Mouse (Mus musculus) thymus, postnatal 14 days (tissue): ENCODE data around the gene Rev1.
"Not testable (repeated sequence)": the region's sequence is repeated elsewhere in the genome, so short reads cannot be mapped to it uniquely, and the experiment has no call there.

ENCODE experiments used
- DNase-seq: peaks from one replicate; pipeline ENCODE4 v3.0.0; 2021

Gene Rev1

DNA sequence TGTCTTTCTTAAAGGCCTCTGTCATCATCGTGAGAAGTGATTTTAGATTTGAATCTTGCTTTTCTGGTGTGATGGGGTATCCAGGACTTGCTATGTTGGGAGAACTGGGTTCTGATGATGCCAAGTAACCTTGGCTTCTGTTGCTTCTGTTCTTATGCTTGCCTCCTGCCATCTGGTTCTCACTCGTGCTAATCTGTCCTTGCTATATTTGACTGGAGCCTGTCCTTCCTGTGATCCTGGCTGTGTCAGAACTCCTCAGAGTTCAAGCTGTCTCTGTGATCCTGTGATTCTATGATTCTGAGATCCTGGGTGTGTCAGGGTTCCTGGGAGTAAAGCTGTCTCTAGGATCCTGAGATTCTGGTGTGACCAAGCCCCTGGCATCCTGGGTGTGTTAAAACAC, 67.4 kb downstream of the Rev1 start:
- DNase-seq, result not testable (repeated sequence)

DNA sequence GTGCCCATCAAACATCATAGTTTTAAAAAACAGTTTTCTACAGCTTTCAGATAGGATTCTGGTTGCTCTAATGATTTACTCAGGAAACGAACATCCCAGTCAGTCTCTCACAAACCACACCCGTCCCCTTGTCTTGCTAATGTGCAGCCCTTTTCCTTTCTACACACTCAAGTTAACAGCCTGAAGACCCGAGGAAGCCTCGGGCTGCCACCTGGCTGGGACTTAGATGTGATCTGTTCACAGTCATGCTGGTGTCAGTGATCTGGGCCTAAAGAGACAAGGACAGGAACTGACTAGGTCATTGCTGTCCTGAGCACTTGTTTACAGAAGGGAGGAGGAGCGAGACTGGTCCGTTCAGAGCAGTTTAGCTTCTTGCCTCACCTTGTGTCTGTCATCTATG, 71.2 kb downstream of the Rev1 start:
- no peak for DNase-seq

DNA sequence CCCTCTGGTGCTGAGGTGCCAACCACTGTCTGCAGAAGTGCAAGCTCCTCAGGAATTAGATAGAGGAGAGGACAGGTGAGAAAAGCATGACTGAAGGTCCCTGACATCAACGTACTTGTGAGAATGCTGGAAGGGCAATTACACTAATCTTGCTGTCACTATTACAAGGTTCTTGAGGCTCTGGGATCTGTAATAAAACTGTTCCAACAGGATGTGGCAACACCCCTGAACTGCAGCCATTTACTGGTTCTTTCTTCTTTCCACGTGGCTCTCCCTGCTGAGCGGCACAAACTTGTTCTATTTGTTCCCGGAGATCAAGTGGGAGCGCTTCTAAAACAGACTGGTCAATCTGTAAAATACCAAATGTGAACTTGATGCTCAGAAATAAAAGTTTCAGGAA, 74.4 kb downstream of the Rev1 start:
- DNase-seq, result no peak

DNA sequence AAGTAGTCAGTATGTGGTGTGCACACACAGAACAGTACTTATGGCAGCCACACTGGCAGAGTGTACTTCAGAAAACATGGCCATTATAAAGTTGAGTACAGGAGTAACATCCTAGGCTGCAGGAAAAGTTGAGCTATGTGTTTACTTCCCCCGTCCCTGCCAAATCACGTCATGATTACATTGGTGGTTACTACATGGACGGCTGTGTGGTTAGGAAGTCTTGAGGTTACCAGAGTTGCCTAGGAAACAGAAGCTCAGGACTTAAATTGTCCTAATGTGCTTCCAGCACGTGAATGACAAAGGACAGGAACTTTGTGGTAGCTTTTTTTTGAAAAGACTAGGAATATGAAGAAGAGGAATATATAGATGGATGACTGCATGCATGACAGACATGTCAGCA, 80.0 kb downstream of the Rev1 start:
- no peak for DNase-seq

DNA sequence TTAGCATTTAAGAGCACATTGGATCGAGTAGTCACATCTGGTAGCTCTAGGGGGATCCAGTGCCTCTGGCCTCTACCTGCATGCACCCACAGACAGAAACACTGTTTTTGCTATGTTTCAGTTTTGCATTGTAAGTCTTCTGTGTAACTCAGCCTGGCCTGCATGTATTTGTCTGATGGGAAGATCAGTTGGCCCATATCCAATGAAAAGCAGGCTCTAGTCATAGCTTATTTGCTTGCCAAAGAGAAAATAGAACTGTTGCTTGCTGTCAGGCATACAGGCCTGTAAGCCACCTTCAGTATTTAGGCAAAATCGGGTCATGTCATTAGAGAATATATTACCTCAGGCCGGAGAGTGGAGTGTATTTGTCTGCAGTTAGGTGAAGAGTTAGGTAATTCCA, 81.5 kb downstream of the Rev1 start:
- no peak for DNase-seq

DNA sequence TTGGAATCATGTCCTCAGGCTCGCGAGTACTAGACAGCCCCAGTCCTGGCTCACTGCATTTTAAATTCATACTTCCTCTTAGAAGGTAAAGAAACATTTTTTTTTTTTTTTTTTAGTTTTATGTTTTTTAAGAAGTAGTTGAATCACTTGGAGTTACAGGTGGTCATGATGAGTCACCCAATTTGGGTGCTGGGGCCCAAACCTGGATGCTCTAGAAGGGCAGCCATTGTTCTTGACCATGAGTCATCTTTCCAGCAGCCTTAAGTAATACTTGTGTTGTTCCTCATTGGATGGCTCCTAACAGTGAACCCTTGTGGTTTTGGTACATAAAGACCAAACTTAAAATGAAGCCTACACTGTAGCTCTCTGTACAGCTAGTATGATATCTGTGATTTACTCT, 90.7 kb downstream of the Rev1 start:
- no peak for DNase-seq

DNA sequence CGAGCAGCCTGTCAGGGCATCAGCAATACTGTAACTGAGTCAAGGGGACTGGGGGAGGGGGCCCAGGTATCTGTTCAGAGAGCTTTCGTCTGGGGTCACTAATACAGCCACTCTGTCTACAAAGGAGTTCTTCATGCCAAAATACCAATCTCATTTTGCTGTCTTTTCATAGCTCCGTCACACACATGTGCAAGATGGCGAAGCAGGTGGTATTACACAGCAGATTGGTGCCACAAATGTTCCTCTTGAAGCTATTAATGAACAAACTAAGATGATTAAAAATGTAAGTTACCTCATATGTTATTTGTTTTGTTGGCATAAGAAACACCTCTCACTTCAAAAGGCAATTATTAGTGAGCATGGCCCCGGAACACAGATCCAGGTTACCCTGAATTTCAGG, 92.2 kb downstream of the Rev1 start:
- no peak for DNase-seq

DNA sequence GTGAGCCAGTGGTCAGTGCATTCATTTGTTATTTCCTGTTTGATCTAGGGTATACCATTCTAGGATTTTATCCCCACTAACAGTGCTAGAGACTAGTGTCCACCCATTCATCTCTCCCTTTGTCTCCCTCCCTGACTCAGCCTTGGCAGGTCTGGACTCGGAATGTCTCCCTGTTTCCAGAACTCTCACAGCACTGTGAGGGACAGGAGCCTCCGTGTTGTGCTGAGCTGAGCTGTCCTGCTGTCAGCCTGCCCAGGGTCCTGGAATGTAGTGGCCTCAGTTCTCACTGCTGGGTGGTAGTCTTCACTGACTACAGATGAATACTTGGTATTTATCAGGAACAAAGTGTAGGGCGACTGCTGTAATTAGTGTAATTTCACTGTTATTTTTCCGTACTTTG, 94.1 kb downstream of the Rev1 start:
- DNase-seq, result no peak

DNA sequence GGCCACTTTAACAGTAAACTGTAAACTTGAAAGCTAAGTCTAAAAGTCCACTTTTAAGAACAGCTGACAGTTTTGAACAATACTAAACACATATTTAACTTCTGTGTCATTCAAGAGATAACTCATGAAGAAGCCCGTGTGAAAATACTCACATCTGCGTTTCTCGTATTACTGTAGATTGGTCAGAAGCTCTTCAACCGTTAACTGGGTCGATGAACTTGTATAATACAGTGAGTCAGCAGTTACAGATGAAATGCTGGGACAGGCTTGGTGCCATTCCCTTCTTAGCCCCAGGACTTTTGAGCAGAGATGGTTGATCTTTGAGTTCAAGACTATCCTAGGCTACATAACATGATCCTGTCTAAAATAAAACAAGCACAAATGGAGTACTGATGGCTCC, 98.2 kb downstream of the Rev1 start:
- no peak for DNase-seq

DNA sequence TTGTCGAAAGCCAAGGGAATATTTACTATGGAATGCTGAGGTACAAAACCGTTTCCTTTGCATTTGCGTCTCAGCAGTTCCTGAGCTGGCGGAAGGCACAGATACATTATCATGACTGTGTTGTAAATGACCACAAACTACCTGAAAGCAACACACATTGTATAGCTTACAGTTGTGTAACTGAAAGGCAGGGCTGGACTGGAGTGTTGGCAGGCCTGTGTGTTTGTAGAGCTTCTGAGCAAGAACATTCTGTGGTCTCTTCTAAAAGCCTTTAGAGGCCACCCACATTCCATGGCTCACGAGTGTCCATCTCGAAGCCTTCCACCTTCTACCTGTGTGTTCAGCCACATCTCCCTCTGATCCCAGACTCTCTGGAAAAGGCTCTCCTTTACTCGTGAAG, 102.3 kb downstream of the Rev1 start:
- DNase-seq, result no peak

DNA sequence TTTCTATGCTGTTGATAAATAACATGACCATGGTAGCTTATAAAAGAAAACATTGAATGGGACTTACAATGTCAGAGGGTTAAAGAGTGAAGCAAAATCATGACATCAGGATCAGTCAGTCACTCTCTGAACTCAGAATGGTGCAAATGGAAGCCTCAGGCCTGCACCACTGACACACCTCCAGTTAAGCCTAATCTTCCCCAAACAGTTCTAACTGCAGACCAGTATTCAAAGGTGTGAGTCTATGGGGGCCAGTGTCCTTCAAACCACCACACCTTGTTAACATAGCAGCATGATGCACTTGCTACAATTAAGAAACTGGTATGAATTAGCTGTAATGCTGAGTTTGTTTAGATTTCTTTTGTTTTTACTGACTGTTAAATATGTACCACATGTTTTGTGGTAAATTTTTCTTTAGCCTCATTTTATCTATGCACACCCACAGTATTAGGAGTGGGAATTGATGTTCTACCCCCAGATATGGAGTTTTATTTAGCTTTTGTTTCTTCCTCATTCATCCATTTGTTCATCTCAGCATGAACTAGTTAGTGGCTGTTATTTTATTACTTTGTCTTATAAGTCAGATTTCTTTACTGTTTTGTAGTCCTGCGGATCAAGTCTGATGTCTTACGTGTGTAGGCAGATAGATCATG, 114.9 kb downstream of the Rev1 start:
- DNase-seq, result no peak

DNA sequence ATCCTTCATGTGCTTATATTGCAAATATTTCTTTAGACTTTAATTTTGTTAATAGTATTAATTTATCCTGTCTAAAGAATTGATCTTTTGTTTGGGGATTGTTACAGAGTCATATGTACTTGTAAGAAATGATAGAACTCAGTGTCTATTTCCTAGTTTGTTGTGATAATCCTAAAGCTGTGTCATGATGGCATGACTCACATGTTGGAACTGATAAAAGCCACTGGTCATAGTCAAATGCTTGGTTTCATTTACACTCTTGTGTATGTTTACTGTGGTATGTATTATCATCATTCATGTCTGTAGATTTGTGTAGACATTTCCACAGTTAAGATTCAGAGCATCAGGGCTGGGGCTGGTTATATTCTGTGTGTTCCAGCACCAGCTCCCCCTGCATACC, 117.1 kb downstream of the Rev1 start:
- DNase-seq, result no peak

DNA sequence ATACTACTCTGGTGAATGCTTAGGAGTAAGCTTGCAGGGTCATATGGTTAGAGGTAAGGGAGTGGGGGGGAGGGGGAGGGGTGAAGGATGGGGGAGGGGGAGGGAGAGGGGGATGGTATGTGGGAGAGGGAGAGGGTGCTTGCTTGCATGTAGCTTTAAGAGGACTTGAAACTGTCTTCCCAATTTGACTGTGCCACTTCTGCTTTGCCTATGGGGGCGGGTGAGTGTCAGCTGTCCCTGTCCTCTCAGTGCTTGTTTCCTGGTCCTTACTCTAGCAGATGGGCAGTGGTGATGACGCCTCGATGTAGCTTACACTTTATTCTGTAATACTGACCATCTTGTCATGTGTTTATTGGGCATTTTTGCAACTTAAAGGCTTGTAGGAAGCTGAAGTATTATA, 117.5 kb downstream of the Rev1 start:
- no peak for DNase-seq

DNA sequence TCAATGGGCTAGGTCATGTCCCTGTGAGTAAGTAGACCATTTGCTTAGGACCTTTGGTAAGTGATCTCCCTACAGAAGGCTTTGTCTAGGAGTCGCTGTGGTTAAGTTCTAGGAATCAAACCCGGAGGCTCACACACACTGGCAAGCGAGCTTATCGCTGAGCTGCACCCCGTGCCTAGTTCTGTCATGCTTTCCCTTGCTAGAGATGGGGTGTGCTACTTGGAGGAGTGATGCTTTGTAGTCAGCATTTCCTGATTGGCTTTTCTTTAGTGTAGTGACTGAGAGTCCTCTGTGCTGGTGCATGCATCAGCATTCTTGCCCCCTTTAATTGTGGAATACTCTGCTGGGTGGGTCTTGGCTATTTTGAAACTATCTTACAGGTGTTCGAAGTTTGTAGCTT, 118.0 kb downstream of the Rev1 start:
- no peak for DNase-seq

DNA sequence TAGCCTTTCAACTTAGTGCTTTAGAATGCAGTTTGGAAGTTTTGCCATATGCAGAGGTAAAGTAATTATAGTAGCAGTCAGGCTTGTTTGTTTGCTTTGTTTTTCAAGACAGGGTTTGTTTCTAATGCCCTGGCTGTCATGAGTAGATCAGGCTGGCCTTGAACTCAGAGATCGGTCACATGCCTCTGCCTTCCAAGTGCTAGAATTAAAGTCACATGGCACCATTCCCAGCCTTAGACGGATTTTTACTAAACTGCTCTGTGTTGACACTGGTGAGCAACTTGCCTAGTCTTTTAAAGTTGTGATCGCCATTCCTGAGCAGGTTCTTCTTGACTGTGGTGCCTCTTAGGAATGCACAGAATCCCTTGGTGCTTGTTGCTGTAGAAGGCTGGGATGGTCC, 122.9 kb downstream of the Rev1 start:
- DNase-seq, result no peak

DNA sequence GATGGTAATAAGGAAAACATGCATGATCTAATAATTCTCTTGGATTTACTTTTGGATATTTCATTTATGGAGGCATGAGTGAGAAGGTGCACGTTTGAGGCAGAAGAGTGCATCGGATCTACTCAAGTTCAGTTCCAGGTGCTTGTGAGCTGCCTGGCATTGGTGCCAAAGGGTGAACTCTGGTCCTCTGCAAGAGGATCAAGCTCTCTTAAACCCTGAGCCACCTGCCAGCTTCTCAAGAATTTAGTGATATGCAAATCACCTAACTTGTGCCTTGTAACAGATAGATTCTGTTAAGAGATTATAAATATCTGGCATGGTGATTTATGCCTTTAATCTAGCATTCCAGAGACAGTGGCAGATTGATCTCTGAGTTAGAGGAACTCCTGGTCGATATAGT, 126.6 kb downstream of the Rev1 start:
- DNase-seq, result no peak
